Mouse (Mus musculus): Measurements from ENCODE around the gene Ndrg3.

DNA sequence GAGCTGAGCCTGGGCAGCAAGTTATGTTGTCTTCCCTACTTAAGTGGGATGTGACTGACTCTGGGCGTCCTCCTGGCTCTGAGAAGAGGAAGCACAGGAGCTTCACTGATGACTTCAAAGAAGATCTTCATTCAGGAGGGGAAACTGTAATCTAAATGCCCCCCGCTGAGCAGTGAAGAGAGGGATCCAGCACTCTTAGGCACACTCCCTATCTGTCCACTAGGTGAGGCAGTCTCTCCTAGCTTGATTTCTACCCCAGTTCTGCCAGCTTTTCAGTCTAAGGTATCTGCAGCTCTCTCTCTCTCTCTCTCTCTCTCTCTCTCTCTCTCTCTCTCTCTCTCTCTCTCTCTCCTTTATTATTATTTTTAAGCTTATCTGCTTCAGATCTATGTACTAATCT lies 88.5 kb downstream of the Ndrg3 start:
- TF ChIP-seq CTCF (IDR thresholded peaks at IDR 0.05; ENCODE audit: low read depth, low read length) (no peak), POLR2A (IDR thresholded peaks at IDR 0.05; ENCODE audit: borderline replicate concordance, low read depth, low read length) (no peak)
